Mouse (Mus musculus) MEL (cell line): Measurements from ENCODE around the gene Lsm7. TPM values are rescaled to one million over a fixed set of nuclear protein-coding genes. Genes with fewer than 3 reads are reported as not detected.

Experiments
- DNase-seq: peaks from one replicate; pipeline ENCODE4 v3.0.0; 2011; ENCODE audit warnings: low read depth, low spot score
- H3K27ac ChIP-seq: 2 replicates; pipeline ENCODE4 v1.5.1; 2012; ENCODE audit warnings: low read depth, mild to moderate bottlenecking, control low read depth, low read length, moderate library complexity; ENCODE audit not compliant: control insufficient read depth
- H3K27me3 ChIP-seq, 2 experiments: fragments of 150-350 bp in 1 of 2; sonication (generic) in 1 of 2; 2 replicates each; pipeline ENCODE4 v1.6.1; 2012; ENCODE audit warnings: low read length in 2 of 2, mild to moderate bottlenecking in 2 of 2, improper control_type of control experiment in 1 of 2, moderate library complexity in 1 of 2; ENCODE audit not compliant: insufficient read depth in 2 of 2, control insufficient read depth in 1 of 2
- H3K36me3 ChIP-seq, 2 experiments: 2 replicates each; pipeline ENCODE4 v1.6.1; 2012 to 2014; ENCODE audit warnings: low read length in 2 of 2, improper control_type of control experiment in 1 of 2, inconsistent platforms in 1 of 2, mild to moderate bottlenecking in 1 of 2; ENCODE audit not compliant: insufficient read depth in 2 of 2, control insufficient read depth in 1 of 2
- H3K4me1 ChIP-seq, 2 experiments: fragments of 150-350 bp in 1 of 2; sonication (generic) in 1 of 2; 2 replicates each; pipeline ENCODE4 v1.6.1; 2012; ENCODE audit warnings: low read length in 2 of 2, improper control_type of control experiment in 1 of 2, mild to moderate bottlenecking in 1 of 2; ENCODE audit not compliant: insufficient read depth in 2 of 2, control insufficient read depth in 1 of 2
- H3K4me3 ChIP-seq, 2 experiments: fragments of 150-350 bp in 1 of 2; sonication (generic) in 1 of 2; 2 replicates each; pipeline ENCODE4 v1.5.1; 2012; ENCODE audit warnings: low read depth in 2 of 2, low read length in 2 of 2, mild to moderate bottlenecking in 2 of 2, moderate library complexity in 2 of 2, control low read depth in 1 of 2, improper control_type of control experiment in 1 of 2; ENCODE audit not compliant: control insufficient read depth in 1 of 2, insufficient read depth in 1 of 2
- H3K79me2 ChIP-seq: 2 replicates; pipeline ENCODE4 v1.6.1; 2012; ENCODE audit warnings: mild to moderate bottlenecking, low read length, moderate library complexity; ENCODE audit not compliant: control insufficient read depth, poor library complexity, insufficient read depth
- H3K9ac ChIP-seq: 2 replicates; pipeline ENCODE4 v1.6.1; 2012; ENCODE audit warnings: low read depth, mild to moderate bottlenecking, control low read depth, low read length, moderate library complexity; ENCODE audit not compliant: control insufficient read depth, poor library complexity, severe bottlenecking
- H3K9me3 ChIP-seq: fragments of 150-350 bp; sonication (generic); replicated peaks from 2 replicates; pipeline ENCODE4 v1.6.1; 2012; ENCODE audit warnings: mild to moderate bottlenecking, low read length, improper control_type of control experiment, moderate library complexity; ENCODE audit not compliant: insufficient read depth
- BHLHE40 ChIP-seq: IDR thresholded peaks from 2 replicates; pipeline ENCODE4 v1.6.1; 2012; ENCODE audit warnings: low read depth, mild to moderate bottlenecking, inconsistent platforms, low read length, improper control_type of control experiment, borderline replicate concordance
- CHD1 ChIP-seq: IDR thresholded peaks from 2 replicates; pipeline ENCODE4 v1.6.1; 2012; ENCODE audit warnings: low read depth, mild to moderate bottlenecking, inconsistent platforms, low read length, improper control_type of control experiment
- ELF1 ChIP-seq: IDR thresholded peaks from 2 replicates; pipeline ENCODE4 v1.6.1; 2014; ENCODE audit warnings: low read depth, mild to moderate bottlenecking, inconsistent platforms, low read length, improper control_type of control experiment, moderate library complexity
- EP300 ChIP-seq, 2 experiments: IDR thresholded peaks; 2 replicates each; pipeline ENCODE4 v1.6.1; 2011; ENCODE audit warnings: improper control_type of control experiment in 2 of 2, low read length in 2 of 2, low read depth in 1 of 2, mild to moderate bottlenecking in 1 of 2
- ETS1 ChIP-seq: IDR thresholded peaks from 2 replicates; pipeline ENCODE4 v1.6.1; 2012; ENCODE audit warnings: low read depth, mild to moderate bottlenecking, inconsistent platforms, low read length, improper control_type of control experiment, moderate library complexity
- GABPA ChIP-seq: IDR thresholded peaks from 2 replicates; pipeline ENCODE4 v1.6.1; 2012; ENCODE audit warnings: low read depth, mild to moderate bottlenecking, inconsistent platforms, low read length, improper control_type of control experiment, moderate library complexity
- HCFC1 ChIP-seq: IDR thresholded peaks from 2 replicates; pipeline ENCODE4 v1.6.1; 2012; ENCODE audit warnings: low read depth, mild to moderate bottlenecking, inconsistent platforms, low read length, improper control_type of control experiment, moderate library complexity
- JUND ChIP-seq: IDR thresholded peaks from 2 replicates; pipeline ENCODE4 v1.6.1; 2011; ENCODE audit warnings: low read depth, mild to moderate bottlenecking, improper control_type of control experiment, low read length
- KAT2A ChIP-seq: conservative IDR thresholded peaks from 2 replicates; pipeline ENCODE4 v1.6.1; 2012; ENCODE audit warnings: low read depth, low read length, improper control_type of control experiment, inconsistent platforms
- MAFK ChIP-seq: IDR thresholded peaks from 2 replicates; pipeline ENCODE4 v1.6.1; 2011; ENCODE audit warnings: low read depth, mild to moderate bottlenecking, low read length, improper control_type of control experiment, borderline replicate concordance
- MAZ ChIP-seq: IDR thresholded peaks from 2 replicates; pipeline ENCODE4 v1.6.1; 2012; ENCODE audit warnings: low read depth, mild to moderate bottlenecking, inconsistent platforms, low read length, improper control_type of control experiment
- MEF2A ChIP-seq: IDR thresholded peaks from 2 replicates; pipeline ENCODE4 v1.6.1; 2014; ENCODE audit warnings: low read depth, mild to moderate bottlenecking, inconsistent platforms, low read length, improper control_type of control experiment; ENCODE audit not compliant: poor library complexity, insufficient replicate concordance, severe bottlenecking; ENCODE audit errors: extremely low read depth
- MYB ChIP-seq: IDR thresholded peaks from 2 replicates; pipeline ENCODE4 v1.6.1; 2011; ENCODE audit warnings: mild to moderate bottlenecking, low read depth, low read length, improper control_type of control experiment
- MYC ChIP-seq: IDR thresholded peaks from 2 replicates; pipeline ENCODE4 v1.6.1; 2011; ENCODE audit warnings: low read depth, mild to moderate bottlenecking, low read length, improper control_type of control experiment, moderate library complexity
- NELFE ChIP-seq: IDR thresholded peaks from 2 replicates; pipeline ENCODE4 v1.6.1; 2011; ENCODE audit warnings: low read depth, low read length, improper control_type of control experiment
- NRF1 ChIP-seq: IDR thresholded peaks from 2 replicates; pipeline ENCODE4 v1.6.1; 2014; ENCODE audit warnings: low read depth, mild to moderate bottlenecking, inconsistent platforms, low read length, improper control_type of control experiment, moderate library complexity; ENCODE audit not compliant: poor library complexity, insufficient read depth, severe bottlenecking
- POLR2AphosphoS2 ChIP-seq: IDR thresholded peaks from 2 replicates; pipeline ENCODE4 v1.6.1; 2011; ENCODE audit warnings: low read length, improper control_type of control experiment
- SIN3A ChIP-seq: IDR thresholded peaks from 2 replicates; pipeline ENCODE4 v1.6.1; 2012; ENCODE audit warnings: low read length, improper control_type of control experiment, inconsistent platforms
- TAL1 ChIP-seq: IDR thresholded peaks from 2 replicates; pipeline ENCODE4 v1.6.1; 2012; ENCODE audit warnings: mild to moderate bottlenecking, inconsistent platforms, low read length, moderate library complexity, mixed read lengths
- TBP ChIP-seq: IDR thresholded peaks from 2 replicates; pipeline ENCODE4 v1.8.0; 2011; ENCODE audit warnings: low read depth, low read length, improper control_type of control experiment
- TCF12 ChIP-seq: IDR thresholded peaks from 2 replicates; pipeline ENCODE4 v1.6.1; 2014; ENCODE audit warnings: low read depth, mild to moderate bottlenecking, inconsistent platforms, low read length, improper control_type of control experiment, moderate library complexity
- USF1 ChIP-seq: IDR thresholded peaks from 2 replicates; pipeline ENCODE4 v1.6.1; 2014; ENCODE audit warnings: low read depth, mild to moderate bottlenecking, inconsistent platforms, low read length, improper control_type of control experiment, moderate library complexity
- USF2 ChIP-seq, 2 experiments: IDR thresholded peaks; 2 replicates each; pipeline ENCODE4 v1.6.1; 2011 to 2012; ENCODE audit warnings: improper control_type of control experiment in 2 of 2, low read length in 2 of 2, borderline replicate concordance in 1 of 2, inconsistent platforms in 1 of 2, low read depth in 1 of 2, mild to moderate bottlenecking in 1 of 2; ENCODE audit not compliant: insufficient read depth in 1 of 2
- ZC3H11A ChIP-seq: IDR thresholded peaks from 2 replicates; pipeline ENCODE4 v1.6.1; 2012; ENCODE audit warnings: low read depth, mild to moderate bottlenecking, inconsistent platforms, low read length, improper control_type of control experiment
- ZKSCAN1 ChIP-seq: IDR thresholded peaks from 2 replicates; pipeline ENCODE4 v1.6.1; 2012; ENCODE audit warnings: low read depth, mild to moderate bottlenecking, inconsistent platforms, low read length, improper control_type of control experiment, moderate library complexity
- ZNF384 ChIP-seq: IDR thresholded peaks from 2 replicates; pipeline ENCODE4 v1.6.1; 2012; ENCODE audit warnings: low read depth, mild to moderate bottlenecking, inconsistent platforms, low read length, improper control_type of control experiment
- polyA plus RNA-seq, 2 experiments: library from polyadenylated mRNA; stranded (reverse) in 1 of 2; unstranded in 1 of 2; fragments of >175 nt in 1 of 2; fragments of >200 nt in 1 of 2; gene quantifications; 2 replicates each; pipeline versions ENCODE4 v1.2.1 to v1.2.4; 2012; ENCODE audit warnings: low replicate concordance in 2 of 2, low read depth in 1 of 2; ENCODE audit not compliant: insufficient read length in 2 of 2, insufficient read depth in 1 of 2, missing spikeins in 1 of 2
- total RNA-seq: library from RNA; depleted of rRNA; stranded (reverse); fragments of 300-350 nt; gene quantifications from 2 replicates; pipeline ENCODE4 v1.2.3, GENCODE M21; 2012

Gene Lsm7
- total and polyA plus RNA-seq, 3 experiments, result 246 to 637 TPM; not detected in 1

- H3K36me3 ChIP-seq, result peaks cover 0 to 5% of the 10 kb centered on the region in 2 experiments; a peak in 2 of 4 replicates
- H3K27me3 ChIP-seq, result no peaks in the 10 kb centered on the region
- peaks cover 17% of the 10 kb centered on the region for H3K79me2 ChIP-seq
- no peaks in the 10 kb centered on the region for H3K9me3 ChIP-seq
- peak overlapping the region; percentile 45 for H3K9ac ChIP-seq
- DNase-seq, result no peak
- peaks cover 0 to 8% of the 10 kb centered on the region in 2 experiments; a peak in 2 of 4 replicates for H3K4me1 ChIP-seq
- peak overlapping the region in 1 of 2 experiments; percentile 10; a peak in 1 of 4 replicates for H3K4me3 ChIP-seq
- no peak for TF ChIP-seq TBP
- no peak for TF ChIP-seq KAT2A
- no peak for TF ChIP-seq NELFE
- TF ChIP-seq ZKSCAN1, result no peak
- TF ChIP-seq HCFC1, result no peak
- no peak for TF ChIP-seq MYB
- TF ChIP-seq USF1, result no peak
- no peak for TF ChIP-seq BHLHE40
- no peak for TF ChIP-seq USF2 (IDR thresholded peaks at IDR 0.05; ENCODE audit: borderline replicate concordance in 1 of 2, insufficient read depth in 1 of 2, low read depth in 1 of 2, low read length in 2 of 2)
- TF ChIP-seq JUND, result no peak
- TF ChIP-seq POLR2AphosphoS2, result no peak
- no peak for TF ChIP-seq SIN3A
- TF ChIP-seq MYC, result no peak
- no peak for TF ChIP-seq TCF12
- TF ChIP-seq ETS1, result no peak
- peak overlapping the region; percentile 1; the same call in 1 of the 2 replicates for H3K27ac ChIP-seq
These were observed 46.6 kb upstream of the Lsm7 start for GRCm38 (mm10) chr10:80901409-80902272.

- Histone ChIP-seq H3K4me1 (peaks cover 0 to 8% of the 10 kb centered on the region in 2 experiments; a peak in 2 of 4 replicates), H3K27ac (peak within 1 kb of the TSS; percentile 79), H3K4me3 (peak within 1 kb of the TSS; percentile 65 to 90), H3K79me2 (peaks cover 17% of the 10 kb centered on the region), H3K27me3 (no peaks in the 10 kb centered on the region), H3K9ac (peak within 1 kb of the TSS; percentile 90), H3K36me3 (peaks cover 0 to 5% of the 10 kb centered on the region in 2 experiments; a peak in 2 of 4 replicates), H3K9me3 (no peaks in the 10 kb centered on the region)
- DNase-seq, result peak; percentile 100
- TF ChIP-seq MYB (peak; percentile 32; the same call in 1 of the 2 replicates), GABPA (no peak), NELFE (peak; percentile 94), NRF1 (peak; percentile 91), MAZ (peak; percentile 73; the same call in 1 of the 2 replicates), EP300 (IDR thresholded peaks at IDR 0.05; ENCODE audit: low read depth in 1 of 2, low read length in 2 of 2) (no peak), ZC3H11A (no peak), TAL1 (no peak), CHD1 (no peak), ETS1 (peak; percentile 51; the same call in 1 of the 2 replicates), ELF1 (peak; percentile 88), MEF2A (no peak), ZNF384 (peak; percentile 98), TBP (peak; percentile 49; the same call in 1 of the 2 replicates), MAFK (no peak)
These were observed 45.6 kb upstream of the Lsm7 start, which contains the start of gene Timm13 for GRCm38 (mm10) chr10:80900318-80901247. TSS of gene Timm13 (minus strand) at chr10:80900969.
